Mouse (Mus musculus) liver, embryonic 11.5 days (tissue): Measurements from ENCODE around the gene Josd1. TPM values are rescaled to one million over a fixed set of nuclear protein-coding genes. Genes with fewer than 3 reads are reported as not detected.

Experiments
- ATAC-seq: fragments of 200-750 bp; cut with Nextera tagmentation; replicated peaks from 2 replicates; pipeline ENCODE4 v1.8.0; 2017; ENCODE audit warnings: moderate number of reproducible peaks, mild to moderate bottlenecking, moderate TSS enrichment, moderate library complexity; ENCODE audit not compliant: low FRiP score
- DNase-seq: peaks from one replicate; pipeline ENCODE4 v3.0.0-alpha.2; 2017; ENCODE audit warnings: low spot score
- H3K27ac ChIP-seq: fragments of 300-500 bp; sonication (generic); 2 replicates; pipeline ENCODE4 v1.5.1; 2014; ENCODE audit warnings: mild to moderate bottlenecking, low read depth, low read length, control low read depth
- H3K27me3 ChIP-seq: fragments of 300-500 bp; sonication (generic); replicated peaks from 2 replicates; pipeline ENCODE4 v1.6.1; 2014; ENCODE audit warnings: low read length, mixed read lengths; ENCODE audit not compliant: control insufficient read depth, insufficient read depth
- H3K36me3 ChIP-seq: fragments of 300-500 bp; sonication (generic); 2 replicates; pipeline ENCODE4 v1.6.1; 2014; ENCODE audit warnings: mild to moderate bottlenecking, low read length, moderate library complexity, mixed read lengths; ENCODE audit not compliant: control insufficient read depth, insufficient read depth
- H3K4me1 ChIP-seq: fragments of 300-500 bp; sonication (generic); replicated peaks from 2 replicates; pipeline ENCODE4 v1.6.1; 2014; ENCODE audit warnings: low read length, mixed read lengths; ENCODE audit not compliant: control insufficient read depth, insufficient read depth
- H3K4me2 ChIP-seq: fragments of 300-500 bp; sonication (generic); 2 replicates; pipeline ENCODE4 v1.6.1; 2014; ENCODE audit warnings: mild to moderate bottlenecking, control low read depth, moderate library complexity
- H3K4me3 ChIP-seq: fragments of 300-500 bp; sonication (generic); 2 replicates; pipeline ENCODE4 v1.5.1; 2014; ENCODE audit warnings: low read depth, low read length, control low read depth
- H3K9ac ChIP-seq: fragments of 300-500 bp; sonication (generic); 2 replicates; pipeline ENCODE4 v1.6.1; 2014; ENCODE audit warnings: low read depth, low read length, control low read depth
- H3K9me3 ChIP-seq: fragments of 300-500 bp; sonication (generic); 2 replicates; pipeline ENCODE4 v1.6.1; 2016; ENCODE audit warnings: low read length, inconsistent platforms, mixed read lengths; ENCODE audit not compliant: control insufficient read depth
- WGBS: fragments of 180-500 bp; shearing (Covaris S2); extraction: QIAGEN DNeasy Blood & Tissue Kit; methylation state at CpG from one replicate; pipeline ENCODE4 v1.1.7; 2014; 5-methylcytosine and 5-hydroxymethylcytosine counted together
- polyA plus RNA-seq: library from polyadenylated mRNA; unstranded; fragments of >200 nt; fragmentation: Nextera tagmentation; extraction: Ambion mirVana; gene quantifications from 2 replicates; pipeline ENCODE4 v1.2.1, GENCODE M21; 2014

The Josd1 gene
- polyA plus RNA-seq, 1 experiment from 2014 or later = 25.9 TPM

GRCm38 (mm10) chr15:79696508-79696907, 8.8 kb upstream of the Josd1 start:
- WGBS = 88% methylated on average over 2 of the region's 2 CpGs
- ATAC-seq (no peak), DNase-seq (no peak)
- H3K36me3 ChIP-seq = peaks cover 9% of the 10 kb centered on the region; the same call in 1 of the 2 replicates
- peak overlapping the region; percentile 91 for H3K4me2 ChIP-seq
- no peak overlapping the region for H3K4me3 ChIP-seq
- H3K27ac ChIP-seq = no peak overlapping the region; the same call in 1 of the 2 replicates
- no peaks in the 10 kb centered on the region for H3K27me3 ChIP-seq
- H3K9me3 ChIP-seq = no peaks in the 10 kb centered on the region
- peaks cover 58% of the 10 kb centered on the region for H3K4me1 ChIP-seq
- H3K9ac ChIP-seq = no peak overlapping the region

GRCm38 (mm10) chr15:79695516-79695915, 7.8 kb upstream of the Josd1 start:
- Histone ChIP-seq H3K4me3 (peak overlapping the region; percentile 97), H3K4me1 (peaks cover 59% of the 10 kb centered on the region), H3K9ac (peak overlapping the region; percentile 58; the same call in 1 of the 2 replicates), H3K9me3 (no peaks in the 10 kb centered on the region), H3K36me3 (peaks cover 9% of the 10 kb centered on the region; the same call in 1 of the 2 replicates), H3K27ac (peak overlapping the region; percentile 98), H3K4me2 (peak overlapping the region; percentile 91), H3K27me3 (no peaks in the 10 kb centered on the region)
- ATAC-seq = peak; percentile 76
- WGBS = 21% methylated on average over 3 of the region's 3 CpGs
- no peak for DNase-seq

GRCm38 (mm10) chr15:79694512-79694911, 6.8 kb upstream of the Josd1 start:
- ATAC-seq (peak; percentile 47), DNase-seq (peak; percentile 46)
- H3K9ac ChIP-seq = peak overlapping the region; percentile 64
- H3K4me3 ChIP-seq = peak overlapping the region; percentile 97
- H3K36me3 ChIP-seq = peaks cover 9% of the 10 kb centered on the region; the same call in 1 of the 2 replicates
- peaks cover 61% of the 10 kb centered on the region for H3K4me1 ChIP-seq
- H3K4me2 ChIP-seq = peak overlapping the region; percentile 91
- H3K27ac ChIP-seq = peak overlapping the region; percentile 98
- H3K27me3 ChIP-seq = no peaks in the 10 kb centered on the region
- H3K9me3 ChIP-seq = no peaks in the 10 kb centered on the region
- WGBS = 52% methylated on average over 4 of the region's 4 CpGs

- ATAC-seq (no peak), DNase-seq (peak; percentile 40)
- peak overlapping the region; percentile 97 for H3K4me3 ChIP-seq
- no peaks in the 10 kb centered on the region for H3K9me3 ChIP-seq
- H3K36me3 ChIP-seq = peaks cover 5% of the 10 kb centered on the region; the same call in 1 of the 2 replicates
- 46% methylated on average over 11 of the region's 11 CpGs for WGBS
- peak overlapping the region; percentile 98 for H3K27ac ChIP-seq
- peaks cover 67% of the 10 kb centered on the region for H3K4me1 ChIP-seq
- H3K4me2 ChIP-seq = peak overlapping the region; percentile 91
- H3K27me3 ChIP-seq = no peaks in the 10 kb centered on the region
- H3K9ac ChIP-seq = peak overlapping the region; percentile 64
Observed at GRCm38 (mm10) chr15:79693740-79694139, 6.0 kb upstream of the Josd1 start.

- 0 out of 2 replicates have a peak overlapping the region, but pooled peaks have one; percentile 98 for H3K27ac ChIP-seq
Observed at GRCm38 (mm10) chr15:79692334-79692733, 4.6 kb upstream of the Josd1 start.

GRCm38 (mm10) chr15:79691023-79691508, 3.3 kb upstream of the Josd1 start:
- Histone ChIP-seq H3K9ac (peak overlapping the region; percentile 99), H3K27ac (peak overlapping the region; percentile 89), H3K4me2 (peak overlapping the region; percentile 91), H3K27me3 (no peaks in the 10 kb centered on the region), H3K9me3 (no peaks in the 10 kb centered on the region), H3K4me3 (peak overlapping the region; percentile 97), H3K4me1 (peaks cover 58% of the 10 kb centered on the region), H3K36me3 (0 out of 2 replicates have a peak, but pooled peaks cover 2% of the 10 kb centered on the region)
- under 1% methylated on average over 51 of the region's 53 CpGs for WGBS
- DNase-seq (peak; percentile 53), ATAC-seq (no peak)

More at GRCm38 (mm10) chr15:79692334-79692733, 4.6 kb upstream of the Josd1 start:
- H3K27me3 ChIP-seq = no peaks in the 10 kb centered on the region
- H3K9ac ChIP-seq = no peak overlapping the region; the same call in 1 of the 2 replicates
- H3K4me3 ChIP-seq = peak overlapping the region; percentile 97
- peaks cover 2% of the 10 kb centered on the region; the same call in 1 of the 2 replicates for H3K36me3 ChIP-seq
- H3K4me1 ChIP-seq = peaks cover 67% of the 10 kb centered on the region
- H3K9me3 ChIP-seq = no peaks in the 10 kb centered on the region
- WGBS = 82% methylated on average over 5 of the region's 5 CpGs
- ATAC-seq = no peak
- peak overlapping the region; percentile 91 for H3K4me2 ChIP-seq
- DNase-seq = no peak

- peak; percentile 91 for DNase-seq
- H3K27ac ChIP-seq = peak within 1 kb of the TSS; percentile 89
- WGBS = under 1% methylated on average over 45 of the region's 45 CpGs
- peaks cover 58% of the 10 kb centered on the region for H3K4me1 ChIP-seq
- H3K27me3 ChIP-seq = no peaks in the 10 kb centered on the region
- peak within 1 kb of the TSS; percentile 97 for H3K4me3 ChIP-seq
- H3K4me2 ChIP-seq = peak within 1 kb of the TSS; percentile 91
- peak within 1 kb of the TSS; percentile 99 for H3K9ac ChIP-seq
- H3K36me3 ChIP-seq = 0 out of 2 replicates have a peak, but pooled peaks cover 2% of the 10 kb centered on the region
- peak; percentile 89 for ATAC-seq
- no peaks in the 10 kb centered on the region for H3K9me3 ChIP-seq
Observed at GRCm38 (mm10) chr15:79690426-79691022, 2.8 kb upstream of the Josd1 start, which contains the start of gene Gtpbp1. Gene Gtpbp1, plus strand, starts transcription at chr15:79690845.

GRCm38 (mm10) chr15:79689662-79690425, 2.1 kb upstream of the Josd1 start:
- ATAC-seq = no peak
- no peaks in the 10 kb centered on the region for H3K9me3 ChIP-seq

More at GRCm38 (mm10) chr15:79689662-79690425, 2.1 kb upstream of the Josd1 start:
- Histone ChIP-seq H3K36me3 (0 out of 2 replicates have a peak, but pooled peaks cover under 1% of the 10 kb centered on the region), H3K27ac (peak overlapping the region; percentile 8; the same call in 1 of the 2 replicates), H3K4me3 (peak overlapping the region; percentile 97), H3K4me1 (peaks cover 57% of the 10 kb centered on the region), H3K27me3 (no peaks in the 10 kb centered on the region), H3K4me2 (peak overlapping the region; percentile 91), H3K9ac (peak overlapping the region; percentile 7)
- WGBS = 15% methylated on average over 24 of the region's 24 CpGs
- DNase-seq = no peak
